Mouse (Mus musculus): Measurements from ENCODE around the gene Antxr1. TPM values are rescaled to one million over a fixed set of nuclear protein-coding genes. Genes with fewer than 3 reads are reported as not detected.
A peak's percentile ranks its signal among the peaks of the same experiment; 100 is the strongest.

Antxr1 gene
- polyA plus RNA-seq, 2 experiments, result 0.27 to 0.75 TPM

DNA sequence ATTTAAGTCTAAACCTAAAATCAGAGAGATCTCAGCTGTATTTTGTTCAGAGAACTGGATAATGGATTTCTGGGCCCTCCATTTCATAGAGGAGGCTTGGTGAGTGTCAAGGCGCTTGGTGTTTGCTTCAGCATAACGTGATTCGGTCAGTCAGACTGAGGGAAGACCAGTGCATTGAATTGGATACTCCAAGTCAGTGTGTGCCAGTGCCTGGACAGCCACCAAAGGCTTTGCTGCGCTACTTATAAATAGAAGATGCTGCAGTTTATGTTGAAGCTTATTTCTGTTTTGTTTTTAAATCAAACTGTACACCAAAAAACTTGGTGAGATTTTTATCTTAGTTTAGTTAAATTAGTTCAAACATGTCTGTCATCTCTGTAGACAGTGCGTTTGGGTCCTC, 247.3 kb downstream of the Antxr1 start:
- 70% methylated on average over 5 of the region's 5 CpGs for WGBS (ENCODE audit: insufficient replicate concordance)
- no peak for ATAC-seq (ENCODE audit: insufficient read depth)
- Histone ChIP-seq H3K4me1 (replicated peaks; ENCODE audit: control insufficient read depth in 2 of 2, insufficient read depth in 2 of 2, low read length in 1 of 2) (peaks cover 5 to 22% of the 10 kb centered on the region in 2 experiments), H3K36me3 (replicated peaks; ENCODE audit: control insufficient read depth, insufficient read depth, low read depth) (peaks cover 5% of the 10 kb centered on the region), H3K27me3 (ENCODE audit: control insufficient read depth, insufficient read depth, low read length) (no peaks in the 10 kb centered on the region), H3K4me3 (ENCODE audit: insufficient read depth in 1 of 2, low read depth in 2 of 2, low read length in 2 of 2) (no peak overlapping the region), H3K4me2 (ENCODE audit: low read depth) (no peak overlapping the region), H3K9ac (replicated peaks) (no peak overlapping the region), H3K9me3 (ENCODE audit: control insufficient read depth, low read length) (no peaks in the 10 kb centered on the region), H3K27ac (no peak overlapping the region)
- TF ChIP-seq CTCF (IDR thresholded peaks at IDR 0.05; ENCODE audit: low read depth) (no peak), EP300 (IDR thresholded peaks at IDR 0.05; ENCODE audit: low read depth) (no peak)
- DNase-seq (ENCODE audit: low read depth in 3 of 3, low spot score in 3 of 3), result no peak

DNA sequence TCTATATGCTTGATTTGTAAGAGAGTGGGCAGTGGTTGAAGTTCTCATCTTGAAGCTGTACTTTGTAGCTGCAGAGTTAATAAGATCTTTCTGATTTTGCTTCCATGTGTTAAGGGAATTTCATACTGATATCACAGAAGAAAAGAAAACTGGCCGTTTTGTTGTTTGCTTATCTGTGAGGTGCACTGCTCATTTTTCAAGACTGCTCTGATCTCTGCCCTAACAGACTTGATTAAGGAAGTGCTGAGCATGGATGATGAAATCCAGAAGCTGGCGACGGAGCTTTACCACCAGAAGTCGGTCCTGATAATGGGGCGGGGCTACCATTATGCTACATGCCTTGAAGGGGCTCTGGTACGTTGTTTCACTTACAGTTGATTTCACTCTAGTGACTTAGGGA, 250.6 kb downstream of the Antxr1 start:
- 4% methylated on average over 6 of the region's 6 CpGs for WGBS (ENCODE audit: insufficient replicate concordance)
- peak; percentile 91 for TF ChIP-seq EP300 (IDR thresholded peaks at IDR 0.05; ENCODE audit: low read depth)
- no peak for TF ChIP-seq CTCF (IDR thresholded peaks at IDR 0.05; ENCODE audit: low read depth)
- H3K36me3 ChIP-seq (replicated peaks; ENCODE audit: control insufficient read depth, insufficient read depth, low read depth), result peaks cover 5% of the 10 kb centered on the region
- no peak overlapping the region for H3K4me2 ChIP-seq (ENCODE audit: low read depth)
- peak; percentile 82 for ATAC-seq (ENCODE audit: insufficient read depth)
- peak; percentile 55 for DNase-seq (ENCODE audit: low read depth in 3 of 3, low spot score in 3 of 3)
- H3K4me3 ChIP-seq (ENCODE audit: insufficient read depth in 1 of 2, low read depth in 2 of 2, low read length in 2 of 2), result no peak overlapping the region
- H3K4me1 ChIP-seq (replicated peaks; ENCODE audit: control insufficient read depth in 2 of 2, insufficient read depth in 2 of 2, low read length in 1 of 2), result peaks cover 5 to 12% of the 10 kb centered on the region in 2 experiments
- no peak overlapping the region for H3K27ac ChIP-seq
- no peaks in the 10 kb centered on the region for H3K27me3 ChIP-seq (ENCODE audit: control insufficient read depth, insufficient read depth, low read length)
- no peaks in the 10 kb centered on the region for H3K9me3 ChIP-seq (ENCODE audit: control insufficient read depth, low read length)
- no peak overlapping the region for H3K9ac ChIP-seq (replicated peaks)

Other genes starting within 250 kb of the Antxr1 start
- gene D6Ertd527e, start 231.1 kb downstream of the Antxr1 start, polyA plus RNA-seq (2012; rRNA removed), result 0.01 and 0.10 TPM in 2 replicates
- not detected in 2 replicates for gene D6Ertd527e, start 231.1 kb downstream of the Antxr1 start, polyA plus RNA-seq (2014; fragmentation: Nextera tagmentation; extraction: Ambion mirVana)
- not detected in 2 replicates for gene Gkn1, start 15.1 kb upstream of the Antxr1 start, polyA plus RNA-seq (2012; rRNA removed)
- not detected in 2 replicates for gene Gkn1, start 15.1 kb upstream of the Antxr1 start, polyA plus RNA-seq (2014; fragmentation: Nextera tagmentation; extraction: Ambion mirVana)
- not detected in 2 replicates for gene Gkn2, start 37.5 kb upstream of the Antxr1 start, polyA plus RNA-seq (2012; rRNA removed)
- gene Gkn2, start 37.5 kb upstream of the Antxr1 start, polyA plus RNA-seq (2014; fragmentation: Nextera tagmentation; extraction: Ambion mirVana), result not detected in 2 replicates
- gene Gkn3, start 53.1 kb upstream of the Antxr1 start, polyA plus RNA-seq (2012; rRNA removed), result 0.03 and 0.08 TPM in 2 replicates
- gene Gkn3, start 53.1 kb upstream of the Antxr1 start, polyA plus RNA-seq (2014; fragmentation: Nextera tagmentation; extraction: Ambion mirVana), result not detected in 2 replicates
- gene Bmp10, start 93.2 kb upstream of the Antxr1 start, polyA plus RNA-seq (2012; rRNA removed), result 0.60 and 0.65 TPM in 2 replicates
- gene Bmp10, start 93.2 kb upstream of the Antxr1 start, polyA plus RNA-seq (2014; fragmentation: Nextera tagmentation; extraction: Ambion mirVana), result 0.15 and 0.18 TPM in 2 replicates
- gene Arhgap25, start 197.4 kb upstream of the Antxr1 start, polyA plus RNA-seq (2012; rRNA removed), result 1.2 and 1.5 TPM in 2 replicates
- gene Arhgap25, start 197.4 kb upstream of the Antxr1 start, polyA plus RNA-seq (2014; fragmentation: Nextera tagmentation; extraction: Ambion mirVana), result 2.3 and 2.6 TPM in 2 replicates

Data from liver, embryonic 14.5 days (tissue).